Mouse (Mus musculus) CH12F3 (cell line): Measurements from ENCODE around the gene Sly.
"Not testable (repeated sequence)": the region's sequence is repeated elsewhere in the genome, so short reads cannot be mapped to it uniquely, and the experiment has no call there.

Experiments used
- in situ Hi-C: fragments of 300-500 bp; cut with MboI; formaldehyde crosslinking; loops from 2 replicates; pipeline ENCODE4 v1.14.3; 2020; ENCODE audit warnings: low sequenced_read_pairs

Sly gene

GRCm38 (mm10) chrY:57186888-57187287 is at the start of gene Sly:
Gene Sly, plus strand, starts transcription at chrY:57187188.
- in situ Hi-C loops, result not testable (repeated sequence)
